Mouse (Mus musculus) spleen, postnatal 14 days (tissue): ENCODE measurements around the gene Eif4b.

Experiments used
- DNase-seq, 2 experiments: peaks; one replicate each; pipeline ENCODE4 v3.0.0; 2021 to 2022; ENCODE audit warnings: low spot score in 2 of 2

The Eif4b gene

DNA sequence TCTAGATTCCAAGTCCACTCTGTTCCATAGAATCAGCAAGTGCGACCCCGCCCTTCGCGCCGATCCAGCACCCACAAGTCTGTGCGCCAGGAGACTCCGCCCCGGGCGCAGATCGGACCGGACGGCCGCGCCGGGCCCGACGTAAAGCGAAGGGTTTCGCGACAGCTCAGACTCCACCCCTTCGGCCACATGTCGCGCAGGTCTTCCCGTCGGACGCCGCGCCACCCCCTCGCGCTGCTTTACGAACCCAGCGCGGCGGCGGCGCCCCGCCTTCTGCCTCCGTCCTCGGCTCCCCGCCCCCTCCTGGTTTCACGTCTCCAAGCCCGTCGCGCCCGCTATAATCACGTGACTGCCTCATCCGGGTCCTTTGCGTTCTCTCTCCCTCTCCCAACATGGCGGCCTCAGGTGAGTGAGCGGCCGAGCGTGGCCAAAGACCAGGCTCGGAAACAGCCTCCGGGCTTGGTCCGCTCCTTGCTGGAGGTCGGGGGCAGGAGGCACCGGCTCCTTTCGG is at the start of gene Eif4b:
Eif4b (plus strand) TSS at position 215 of the 511 bp plus-strand sequence.
- DNase-seq = peak; percentile 96 to 97

DNA sequence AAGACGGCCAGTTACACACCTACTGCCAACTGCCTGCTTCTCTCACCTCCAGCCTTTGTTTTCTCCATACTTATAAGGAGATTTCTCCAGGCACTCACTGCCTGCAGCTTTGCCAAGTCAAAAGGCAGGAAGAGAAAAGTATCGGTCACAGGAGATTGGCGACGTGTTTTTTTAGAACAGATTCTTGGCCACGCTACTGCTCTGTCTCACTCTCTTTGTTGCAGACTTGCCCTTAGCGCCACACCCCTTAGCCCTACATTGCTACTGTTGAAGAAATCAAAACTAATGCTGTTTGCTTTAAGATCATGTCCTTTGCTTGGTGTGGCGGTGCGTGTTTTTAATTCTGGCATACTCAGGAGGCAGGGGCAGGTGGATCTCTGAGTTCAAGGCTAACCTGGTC is 49.7 kb upstream of the Eif4b start:
- DNase-seq = no peak

- DNase-seq = no peak
Observed at GRCm38 (mm10) chr15:102025136-102025872, 48.3 kb upstream of the Eif4b start.

DNA sequence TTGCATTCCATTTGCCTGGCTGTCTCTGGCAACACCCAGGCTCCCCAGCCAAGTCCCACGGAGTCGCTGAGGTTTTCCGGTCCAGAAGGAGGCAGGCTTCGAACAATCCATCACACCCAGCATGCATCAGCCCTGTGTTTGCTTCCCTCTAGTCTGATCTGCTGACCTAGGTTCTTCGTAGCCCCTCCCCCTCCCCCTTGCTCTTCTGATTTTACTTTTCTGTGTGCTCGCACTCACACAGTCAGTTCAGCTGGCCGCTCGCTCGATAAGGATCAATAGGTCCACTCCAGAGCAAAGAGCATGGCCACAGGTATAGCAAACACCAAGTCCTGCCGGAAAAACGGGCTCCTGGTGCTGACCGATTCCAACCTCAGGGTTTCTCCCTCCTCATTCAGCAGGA is 47.1 kb upstream of the Eif4b start:
- DNase-seq = no peak

DNA sequence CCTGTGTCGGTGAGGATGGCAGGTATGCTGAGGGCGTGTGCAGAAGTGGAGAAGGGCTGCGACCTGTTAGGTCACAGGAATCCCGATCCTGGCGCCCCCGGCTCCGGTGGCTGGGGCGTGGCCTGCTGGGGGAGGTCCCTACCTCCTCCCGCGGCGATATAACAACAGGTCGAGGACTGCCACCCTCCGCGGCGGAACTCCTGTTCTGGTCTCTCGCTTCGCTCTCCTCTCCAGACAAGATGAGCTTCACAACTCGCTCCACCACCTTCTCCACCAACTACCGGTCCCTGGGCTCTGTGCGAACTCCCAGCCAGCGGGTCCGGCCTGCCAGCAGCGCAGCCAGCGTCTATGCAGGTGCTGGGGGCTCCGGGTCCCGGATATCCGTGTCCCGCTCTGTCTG is 45.5 kb upstream of the Eif4b start, which contains the start of gene Krt18:
Krt18 (plus strand) TSS at position 141 of the 400 bp plus-strand sequence.
- DNase-seq = no peak

GRCm38 (mm10) chr15:102034121-102035053 is 39.2 kb upstream of the Eif4b start:
- no peak for DNase-seq

DNA sequence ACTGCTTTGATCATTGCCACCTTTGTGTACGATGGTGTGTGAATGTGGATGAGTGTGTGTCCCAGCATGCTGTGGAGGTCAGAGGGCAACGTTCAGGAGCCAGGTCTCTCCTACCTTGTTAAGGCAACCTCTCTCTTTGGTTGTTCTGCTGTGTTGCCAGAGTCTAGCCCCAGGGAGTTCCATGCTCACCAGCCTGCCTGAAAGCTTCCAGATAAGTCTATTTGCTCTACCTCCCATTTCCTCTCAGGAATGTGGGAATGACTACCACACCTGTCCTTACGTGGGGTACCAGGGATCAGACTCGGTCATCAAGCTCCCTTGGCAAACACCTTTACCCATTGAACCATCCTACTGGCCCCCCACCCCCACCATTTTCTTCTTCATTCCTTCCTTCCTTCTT is 33.3 kb upstream of the Eif4b start:
- DNase-seq = no peak

GRCm38 (mm10) chr15:102041951-102042350 is 31.6 kb upstream of the Eif4b start:
- no peak for DNase-seq

GRCm38 (mm10) chr15:102044745-102045144 is 28.8 kb upstream of the Eif4b start:
- DNase-seq = no peak

GRCm38 (mm10) chr15:102045691-102046090 is 27.9 kb upstream of the Eif4b start:
- no peak for DNase-seq

- DNase-seq = no peak
Observed at GRCm38 (mm10) chr15:102048006-102048405, 25.6 kb upstream of the Eif4b start.

DNA sequence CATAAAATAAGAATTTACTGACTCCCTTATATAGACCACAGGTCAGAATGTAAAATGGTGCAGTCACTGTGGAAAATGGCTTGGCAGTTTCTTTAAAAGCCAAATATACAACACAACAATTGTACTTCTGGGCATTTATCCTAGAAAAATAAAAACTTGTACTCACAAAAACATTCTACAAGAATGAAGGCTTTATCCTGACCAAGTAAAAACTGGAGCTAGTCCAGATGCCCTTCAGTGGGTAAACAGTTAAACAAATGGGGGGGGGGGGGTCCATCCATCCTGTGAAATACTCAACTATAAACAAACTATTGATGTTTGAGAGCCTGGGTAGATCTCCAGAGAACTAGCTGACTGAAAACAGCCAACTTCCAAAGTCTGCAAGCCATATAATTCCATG is 23.7 kb upstream of the Eif4b start:
- no peak for DNase-seq

DNA sequence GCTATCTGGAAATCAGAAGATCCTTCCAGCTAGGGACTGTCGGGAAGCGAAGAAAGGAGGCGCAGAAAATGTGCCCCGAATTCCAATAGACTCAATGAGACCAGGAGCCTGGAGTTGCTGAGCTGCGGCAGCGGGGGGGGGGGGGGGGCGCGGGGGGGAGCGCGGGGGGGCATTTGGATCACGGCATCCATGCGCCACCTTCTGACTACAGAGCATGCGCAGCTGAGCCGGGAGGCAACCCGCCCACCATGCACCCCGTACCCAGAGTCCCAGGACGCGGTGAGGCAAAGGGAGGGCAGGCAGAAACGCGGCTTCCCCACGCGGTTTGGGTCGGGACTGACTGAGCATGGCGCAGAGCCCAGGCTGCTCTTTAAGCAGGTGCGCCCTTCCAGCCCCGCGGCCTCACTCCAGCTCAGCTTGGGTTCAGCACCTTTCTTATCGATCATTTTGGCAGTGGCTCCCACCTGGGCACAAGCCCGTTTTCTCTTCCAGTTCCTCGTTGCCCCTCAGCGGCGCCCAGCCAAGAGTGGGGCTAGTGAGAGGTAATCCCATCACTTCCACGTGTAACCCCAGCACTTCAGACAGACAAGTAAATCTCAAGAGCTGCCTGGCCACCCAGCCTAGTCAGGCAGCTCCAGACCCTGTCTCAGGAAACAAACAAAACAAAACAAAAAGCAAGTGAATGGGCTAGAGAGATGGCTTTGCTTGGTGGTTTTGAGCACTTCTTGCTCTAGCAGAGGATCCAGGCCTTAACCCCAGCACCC is 21.5 kb upstream of the Eif4b start:
- no peak for DNase-seq

GRCm38 (mm10) chr15:102056495-102057174 is 16.9 kb upstream of the Eif4b start:
- DNase-seq = no peak

DNA sequence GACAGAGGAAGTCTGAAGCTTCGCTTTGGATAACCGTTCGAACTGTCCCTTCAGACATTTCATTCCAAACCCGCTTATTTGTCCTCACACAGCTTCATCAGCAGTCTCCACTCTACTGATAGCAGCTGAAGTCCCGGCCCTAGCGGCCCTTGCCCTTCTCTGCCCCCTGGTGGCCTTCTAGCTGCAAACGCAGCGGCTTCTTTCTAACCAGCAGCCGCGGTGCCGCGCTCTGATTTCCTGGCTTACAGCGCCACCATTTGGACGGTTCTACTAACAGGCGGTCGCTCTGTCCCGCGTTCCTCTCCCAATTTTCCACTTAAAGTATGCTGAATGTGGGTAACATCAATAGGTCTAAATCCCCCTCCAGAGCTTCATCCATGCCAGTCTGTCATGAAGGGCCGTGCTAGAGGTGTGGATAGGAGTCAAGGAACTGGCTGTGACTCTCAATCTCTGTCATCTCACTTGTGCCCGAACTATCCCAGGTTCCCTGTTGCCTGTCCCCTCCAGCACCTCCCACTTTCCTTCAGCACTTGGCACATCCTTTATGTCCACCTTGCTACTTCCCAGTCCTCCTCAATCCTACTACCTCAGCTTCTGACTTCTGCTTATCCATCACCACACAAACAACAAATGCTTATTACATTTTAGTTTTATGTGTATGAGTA is 7.8 kb upstream of the Eif4b start:
- peak; percentile 78 to 89 for DNase-seq

DNA sequence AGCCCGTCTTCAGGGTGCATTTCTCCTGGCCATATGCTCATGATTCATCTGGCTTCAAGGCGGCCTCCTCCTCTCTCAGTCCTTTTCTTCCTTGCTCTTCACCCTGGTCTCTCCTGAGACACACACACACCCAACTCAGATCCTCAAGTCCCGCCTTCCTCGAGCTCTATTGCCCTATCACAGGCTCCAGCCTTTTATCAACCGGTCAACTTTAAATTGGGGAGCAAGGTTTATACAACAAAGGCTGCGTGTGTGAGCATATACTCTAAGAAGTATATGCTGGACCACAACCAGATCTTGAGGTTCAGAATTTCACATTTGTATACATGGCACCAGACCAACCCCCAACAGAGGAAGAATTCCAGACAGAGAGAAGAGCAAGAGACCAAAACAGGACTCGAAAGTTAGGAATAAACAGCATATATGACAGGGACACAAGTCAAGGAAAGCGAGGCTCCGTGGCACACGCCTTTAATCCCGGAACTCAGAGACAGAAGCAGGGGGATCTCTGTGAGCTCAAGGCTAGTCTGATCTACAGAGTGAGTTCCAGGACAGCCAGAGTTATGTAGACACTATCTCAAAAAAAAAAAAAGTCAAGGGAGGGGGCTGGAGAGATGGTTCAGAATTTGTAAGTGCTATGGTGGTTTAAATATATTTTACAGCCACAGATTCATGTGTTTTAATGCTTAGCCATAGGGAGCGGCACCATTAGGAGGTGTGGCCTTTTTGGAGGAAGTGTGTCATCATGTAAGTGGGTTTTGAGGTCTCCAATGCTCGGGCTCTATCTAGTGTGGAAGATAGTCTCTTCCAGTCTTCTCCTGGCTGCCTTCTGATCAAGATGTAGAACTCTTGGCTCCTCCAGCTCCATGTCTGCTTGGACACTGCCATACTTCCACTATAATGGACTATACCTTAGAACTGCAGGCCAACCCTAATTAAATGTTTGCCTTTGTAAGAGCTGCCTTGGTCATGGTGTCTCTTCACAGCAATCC is 2.8 kb upstream of the Eif4b start:
- no peak for DNase-seq

GRCm38 (mm10) chr15:102072963-102073558 is 512 bp upstream of the Eif4b start:
- DNase-seq = no peak

- peak; percentile 36 to 58 for DNase-seq
Observed at GRCm38 (mm10) chr15:102074070-102074731, 628 bp downstream of the Eif4b start.
